Mouse (Mus musculus) small intestine, adult 2 months (tissue): Measurements from ENCODE around the gene 9130230L23Rik. TPM values are rescaled to one million over a fixed set of nuclear protein-coding genes. Genes with fewer than 3 reads are reported as not detected.

Experiments used
- H3K27ac ChIP-seq: fragments of 200-500 bp; 2 replicates; pipeline ENCODE4 v1.5.1; 2012; ENCODE audit warnings: low read depth, low read length, control low read depth, inconsistent platforms; ENCODE audit not compliant: insufficient read depth
- H3K27me3 ChIP-seq: fragments of 200-500 bp; 2 replicates; pipeline ENCODE4 v1.6.1; 2012; ENCODE audit warnings: mild to moderate bottlenecking, moderate library complexity, low read length, inconsistent platforms; ENCODE audit not compliant: control insufficient read depth, insufficient read depth
- H3K36me3 ChIP-seq: fragments of 200-500 bp; 2 replicates; pipeline ENCODE4 v1.6.1; 2012; ENCODE audit warnings: mild to moderate bottlenecking, low read length, control low read depth, inconsistent platforms; ENCODE audit not compliant: control insufficient read depth, insufficient read depth
- H3K4me1 ChIP-seq: fragments of 200-500 bp; 2 replicates; pipeline ENCODE4 v1.6.1; 2012; ENCODE audit warnings: low read length, inconsistent platforms, mixed read lengths; ENCODE audit not compliant: control insufficient read depth, insufficient read depth, insufficient read length
- H3K4me3 ChIP-seq: fragments of 200-500 bp; 2 replicates; pipeline ENCODE4 v1.5.1; 2012; ENCODE audit warnings: low read depth, mild to moderate bottlenecking, control low read depth, inconsistent platforms, low read length, moderate library complexity
- CTCF ChIP-seq: fragments of 200-500 bp; IDR thresholded peaks from 2 replicates; pipeline ENCODE4 v1.5.1; 2012; ENCODE audit warnings: low read depth, mild to moderate bottlenecking, control low read depth, inconsistent platforms, low read length, moderate library complexity, mixed read lengths; ENCODE audit not compliant: insufficient replicate concordance, insufficient read length; ENCODE audit errors: extremely low read depth
- POLR2A ChIP-seq: fragments of 200-500 bp; IDR thresholded peaks from 2 replicates; pipeline ENCODE4 v1.6.1; 2012; ENCODE audit warnings: low read depth, mild to moderate bottlenecking, control low read depth, inconsistent platforms, low read length, moderate library complexity
- WGBS: fragments of 180-500 bp; shearing (Covaris S2); methylation state at CpG from one replicate; pipeline ENCODE4 v1.1.7; 2018; 5-methylcytosine and 5-hydroxymethylcytosine counted together
- polyA plus RNA-seq: library from polyadenylated mRNA; depleted of rRNA; stranded (reverse); fragments of >200 nt; gene quantifications from 2 replicates; pipeline ENCODE4 v1.2.3, GENCODE M21; 2012; rRNA removed

9130230L23Rik gene
- polyA plus RNA-seq, result 4.7 and 10.9 TPM in 2 replicates

DNA sequence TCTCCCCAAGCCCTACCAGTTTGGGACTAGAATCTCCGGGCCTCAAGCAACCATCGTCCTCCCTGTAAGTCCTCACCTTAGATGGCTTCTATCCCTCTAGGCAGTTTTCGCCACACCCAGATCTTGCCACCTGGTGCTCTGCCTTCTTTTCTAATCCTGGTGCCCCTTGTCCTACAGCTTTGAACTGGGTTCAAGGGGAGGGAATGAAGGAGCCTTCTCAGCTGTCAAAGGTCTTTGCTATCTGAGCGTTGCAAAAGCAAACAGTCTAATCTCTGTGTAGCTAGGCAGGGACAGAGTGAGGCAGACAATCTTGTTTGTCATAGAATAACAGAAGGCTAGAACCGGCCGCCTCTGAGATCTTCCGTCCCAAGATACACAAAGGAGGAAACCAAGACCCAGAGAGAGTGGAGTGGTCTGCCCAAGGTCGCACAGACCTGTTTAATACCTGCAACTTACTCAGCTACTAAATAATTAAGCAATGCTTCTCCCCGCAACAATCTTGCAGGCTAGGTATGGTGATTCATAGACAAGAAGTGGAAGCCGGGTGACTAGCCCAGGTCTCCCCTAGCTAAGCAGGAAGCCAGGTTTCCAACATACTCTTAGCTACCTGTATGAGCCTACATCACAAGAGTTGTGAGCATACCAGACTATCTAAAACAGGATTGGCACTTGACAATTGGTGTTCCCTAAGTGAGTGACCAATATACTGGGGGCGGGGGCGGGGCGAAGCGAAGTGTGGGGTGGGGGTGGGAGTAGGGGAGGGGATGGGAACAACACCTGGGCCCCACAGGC lies at the start of gene 9130230L23Rik:
TSS of gene 9130230L23Rik (minus strand) at position 152 of the 792 bp plus-strand sequence.
- H3K4me1 ChIP-seq, result peaks cover 16% of the 10 kb centered on the region; the same call in 1 of the 2 replicates
- 26% methylated on average over 14 of the region's 14 CpGs for WGBS
- peak within 1 kb of the TSS; percentile 60 for H3K4me3 ChIP-seq
- no peaks in the 10 kb centered on the region for H3K27me3 ChIP-seq
- peaks cover 1% of the 10 kb centered on the region; the same call in 1 of the 2 replicates for H3K36me3 ChIP-seq
- no peak for TF ChIP-seq CTCF
- TF ChIP-seq POLR2A, result peak; percentile 44; the same call in 1 of the 2 replicates
- peak within 1 kb of the TSS; percentile 99 for H3K27ac ChIP-seq

DNA sequence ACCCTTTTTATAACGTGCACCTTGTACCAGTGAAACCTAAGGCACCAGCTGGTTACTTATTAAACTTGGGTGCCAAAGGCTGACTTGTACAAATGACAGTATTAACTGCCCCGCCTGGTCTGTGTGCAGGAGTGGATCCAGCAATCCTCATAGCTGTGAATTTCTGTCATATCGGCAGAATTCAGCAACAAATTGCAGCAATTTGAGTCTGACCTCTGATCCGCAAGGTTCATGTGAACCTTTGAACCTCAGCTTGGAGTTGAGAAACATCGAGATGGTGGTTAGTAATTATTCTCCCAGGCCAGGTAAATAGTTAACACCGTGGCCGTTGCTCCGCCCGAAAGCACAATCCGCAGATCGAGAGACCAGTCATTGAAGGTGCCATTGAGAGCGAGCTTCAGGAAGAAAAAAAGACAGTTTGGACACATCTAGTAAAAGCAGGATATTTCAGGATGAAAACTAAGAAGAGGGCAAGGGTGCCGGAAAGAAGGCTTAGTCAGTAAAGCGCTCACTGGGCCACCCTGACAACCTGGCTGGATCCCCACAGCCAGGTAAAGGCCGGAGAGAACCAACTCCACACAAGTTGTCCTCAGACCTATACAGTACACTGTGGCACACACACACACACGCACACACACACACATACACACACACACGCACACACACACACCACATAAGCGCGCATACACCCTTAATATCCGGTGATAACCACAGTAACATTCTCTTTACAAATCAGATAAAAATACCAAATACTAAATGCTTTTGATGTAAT lies 48.9 kb upstream of the 9130230L23Rik start:
- H3K4me1 ChIP-seq, result peaks cover 13% of the 10 kb centered on the region; the same call in 1 of the 2 replicates
- H3K36me3 ChIP-seq, result peaks cover 28% of the 10 kb centered on the region
- 29% methylated on average over 20 of the region's 20 CpGs for WGBS
- peak; percentile 78; the same call in 1 of the 2 replicates for TF ChIP-seq POLR2A
- no peak for TF ChIP-seq CTCF
- no peaks in the 10 kb centered on the region for H3K27me3 ChIP-seq
- peak overlapping the region; percentile 92 for H3K4me3 ChIP-seq
- H3K27ac ChIP-seq, result peak overlapping the region; percentile 98

DNA sequence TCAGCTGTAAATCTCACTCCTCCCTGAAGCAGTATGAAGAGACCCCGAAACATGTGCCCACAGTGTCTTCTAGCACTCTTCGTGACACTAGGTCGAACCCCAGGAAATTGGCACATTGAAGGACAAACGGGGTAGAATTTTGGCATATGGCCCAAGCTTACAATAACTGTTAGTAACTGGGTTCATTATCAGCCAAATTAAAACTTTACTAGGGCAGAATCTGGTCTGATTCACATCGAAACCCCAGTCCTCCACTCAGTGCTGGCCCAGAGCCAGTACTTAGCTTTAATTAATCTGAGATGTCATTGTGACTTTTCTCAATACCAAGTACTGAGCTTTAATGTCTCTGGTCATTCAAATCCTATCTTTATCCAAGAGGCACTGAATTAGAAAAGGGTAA lies 46.8 kb upstream of the 9130230L23Rik start:
- peaks cover 17% of the 10 kb centered on the region for H3K4me1 ChIP-seq
- no peaks in the 10 kb centered on the region for H3K27me3 ChIP-seq
- WGBS, result 33% methylated on average over 5 of the region's 5 CpGs
- H3K36me3 ChIP-seq, result peaks cover 24% of the 10 kb centered on the region
- peak overlapping the region; percentile 37; the same call in 1 of the 2 replicates for H3K4me3 ChIP-seq
- no peak for TF ChIP-seq POLR2A
- TF ChIP-seq CTCF, result no peak
- peak overlapping the region; percentile 76 for H3K27ac ChIP-seq

DNA sequence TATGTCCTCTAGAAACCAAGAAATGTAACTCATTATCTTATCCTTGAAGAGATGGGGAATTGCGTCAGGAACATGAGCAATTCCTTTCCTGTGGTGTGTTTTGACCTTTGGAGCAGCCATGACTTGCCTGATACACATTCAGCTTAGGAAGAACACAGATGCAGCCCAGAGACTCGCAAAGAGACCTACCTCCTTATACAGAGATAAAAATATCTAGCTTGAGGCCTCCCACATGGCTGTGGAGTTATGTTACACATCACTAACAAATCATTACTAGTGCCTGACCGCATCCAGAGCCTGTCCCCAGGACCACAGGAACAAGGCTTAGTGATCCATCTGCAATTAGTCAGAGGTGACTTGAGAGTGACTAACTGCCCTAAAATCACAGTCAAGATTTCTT lies 42.3 kb upstream of the 9130230L23Rik start:
- H3K4me1 ChIP-seq, result peaks cover 31% of the 10 kb centered on the region
- peak overlapping the region; percentile 99 for H3K27ac ChIP-seq
- WGBS, result 26% methylated on average over 3 of the region's 3 CpGs
- H3K27me3 ChIP-seq, result no peaks in the 10 kb centered on the region
- peaks cover 44% of the 10 kb centered on the region for H3K36me3 ChIP-seq
- H3K4me3 ChIP-seq, result no peak overlapping the region
- TF ChIP-seq POLR2A, result no peak
- no peak for TF ChIP-seq CTCF

DNA sequence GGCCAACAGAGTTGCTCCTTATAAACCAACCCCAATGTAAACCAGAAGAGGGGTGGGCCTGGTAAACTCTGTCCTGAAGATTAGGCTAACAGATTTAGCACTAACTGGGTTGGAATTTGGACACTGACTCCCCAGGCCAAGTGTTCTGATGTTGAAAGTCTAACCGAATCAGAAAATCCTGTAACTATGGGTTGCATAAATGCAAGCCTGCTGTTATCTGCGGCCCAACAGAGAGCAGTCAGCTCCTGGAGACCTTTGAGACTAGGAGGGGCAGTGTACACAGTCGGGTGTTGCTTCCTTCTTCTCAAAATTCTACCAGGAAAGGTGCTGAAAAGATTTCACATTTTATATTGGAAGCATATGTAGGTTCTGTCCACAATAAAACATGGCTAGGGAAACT lies 39.8 kb upstream of the 9130230L23Rik start:
- TF ChIP-seq CTCF (no peak), POLR2A (no peak)
- WGBS, result 28% methylated on average over 3 of the region's 3 CpGs
- H3K4me3 ChIP-seq, result no peak overlapping the region
- peaks cover 50% of the 10 kb centered on the region for H3K36me3 ChIP-seq
- no peaks in the 10 kb centered on the region for H3K27me3 ChIP-seq
- H3K4me1 ChIP-seq, result peaks cover 29% of the 10 kb centered on the region
- peak overlapping the region; percentile 99 for H3K27ac ChIP-seq

DNA sequence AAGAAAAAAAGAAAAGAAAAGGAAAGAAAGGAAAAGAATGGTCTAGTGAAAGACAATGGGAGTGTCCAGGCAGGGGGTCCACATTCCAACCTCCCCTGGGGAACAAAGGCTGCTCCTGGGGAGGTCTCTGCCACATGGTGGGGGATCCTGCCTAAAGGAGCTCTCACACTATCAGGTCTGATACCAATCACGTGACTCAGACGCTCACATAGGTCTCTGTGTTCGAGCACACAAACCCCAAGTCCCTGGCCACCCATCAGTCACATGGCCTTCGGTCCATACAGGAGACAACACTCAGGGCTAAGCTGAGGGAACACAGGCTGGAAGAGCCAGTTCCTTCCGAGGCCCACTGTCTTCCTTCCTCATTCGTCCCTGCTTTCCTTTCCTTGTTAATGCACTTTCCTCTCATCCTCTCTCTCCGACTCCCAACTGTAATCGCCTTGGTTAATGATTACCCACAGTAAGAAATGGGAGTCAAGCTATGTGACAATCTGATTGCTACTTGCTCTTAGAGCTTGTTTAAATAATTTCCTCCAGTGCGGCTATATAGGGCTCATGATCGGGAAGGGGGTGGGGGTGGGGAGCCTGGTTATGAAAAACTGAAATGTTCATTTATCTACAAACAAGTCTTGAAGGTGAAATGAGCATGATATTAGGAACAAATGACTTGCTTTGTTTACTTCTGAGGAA lies 38.7 kb upstream of the 9130230L23Rik start:
- TF ChIP-seq CTCF, result no peak
- TF ChIP-seq POLR2A, result no peak
- Histone ChIP-seq H3K27me3 (no peaks in the 10 kb centered on the region), H3K4me3 (peak overlapping the region; percentile 53), H3K27ac (peak overlapping the region; percentile 97), H3K4me1 (peaks cover 29% of the 10 kb centered on the region), H3K36me3 (peaks cover 55% of the 10 kb centered on the region)
- WGBS, result 26% methylated on average over 10 of the region's 10 CpGs

DNA sequence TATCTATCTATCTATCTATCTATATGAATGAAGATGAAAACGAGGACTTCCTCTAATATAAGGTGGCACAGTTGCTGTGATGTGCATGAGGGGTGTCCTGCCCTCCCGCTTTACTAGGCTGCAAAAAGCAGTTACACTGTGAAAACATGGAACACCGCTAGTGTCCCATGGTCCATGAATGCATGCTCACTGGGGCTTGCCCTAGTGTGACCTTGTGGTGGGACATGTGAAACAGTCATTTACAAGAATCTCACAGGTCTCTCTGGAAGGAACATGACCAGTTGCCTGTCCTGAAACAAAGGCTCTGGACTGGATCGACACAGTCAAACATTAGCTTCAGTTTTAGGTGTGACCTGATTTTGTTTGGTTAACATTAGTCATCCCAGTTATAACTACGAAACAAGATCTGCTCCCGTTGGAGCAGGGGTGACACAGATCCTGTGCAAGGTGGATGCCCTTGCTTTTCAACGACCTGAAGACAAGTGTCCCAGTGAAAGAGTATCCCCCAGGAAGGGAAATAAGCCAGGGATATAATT lies 36.7 kb upstream of the 9130230L23Rik start:
- Histone ChIP-seq H3K27me3 (no peaks in the 10 kb centered on the region), H3K36me3 (peaks cover 71% of the 10 kb centered on the region), H3K27ac (0 out of 2 replicates have a peak overlapping the region, but pooled peaks have one; percentile 32), H3K4me3 (no peak overlapping the region), H3K4me1 (peaks cover 24% of the 10 kb centered on the region; the same call in 1 of the 2 replicates)
- TF ChIP-seq POLR2A, result no peak
- TF ChIP-seq CTCF, result no peak
- 56% methylated on average over 7 of the region's 7 CpGs for WGBS
